Mouse (Mus musculus) left cerebral cortex, postnatal 4 days (tissue): ENCODE results near the gene Olfr365. TPM values are rescaled to one million over a fixed set of nuclear protein-coding genes. Genes with fewer than 3 reads are reported as not detected.

Experiments used
- DNase-seq: peaks from one replicate; pipeline ENCODE4 v3.0.0-alpha.2; 2022
- intact Hi-C: fragments of 180-260 bp; cut with DNase I; formaldehyde crosslinking; loops from one replicate; pipeline ENCODE4 v1.15.1; 2025
- total RNA-seq, 2 experiments: library from RNA; stranded (reverse); gene quantifications; 2 replicates each; pipeline ENCODE4 v1.2.3; 2021

Olfr365 gene
- under 1 TPM in 1 of 2 experiments, not detected in 1; 0.08 TPM for total RNA-seq

DNA sequence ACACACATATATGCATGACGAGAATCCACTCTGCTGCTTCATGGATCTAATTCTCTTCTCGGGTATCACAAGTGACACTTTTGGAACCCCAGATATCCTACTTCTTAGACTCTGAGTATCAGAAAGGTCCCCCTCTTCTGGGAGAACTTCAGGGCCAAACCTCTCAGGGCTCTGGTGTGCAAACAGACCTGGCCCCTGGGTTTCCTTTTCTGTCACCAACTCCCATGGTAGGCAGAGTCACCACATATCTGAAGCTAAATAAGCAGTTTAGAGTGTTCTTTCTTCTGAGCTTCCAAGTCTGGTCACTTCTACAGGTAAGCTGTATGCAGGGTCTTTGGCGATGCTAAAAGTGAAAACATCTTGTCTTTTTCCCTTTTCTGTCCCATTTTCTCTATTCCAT is at the start of gene Olfr365:
TSS of gene Olfr365 (plus strand) at position 301 of the 400 bp plus-strand sequence.
- intact Hi-C loops, result no loop called here
- no peak for DNase-seq

- intact Hi-C loops, result no loop called here
- no peak for DNase-seq
Observed at GRCm38 (mm10) chr2:37139022-37139421, 49.0 kb upstream of the Olfr365 start, which contains the start of gene Olfr364-ps1. Olfr364-ps1 (plus strand) TSS chr2:37139322.

DNA sequence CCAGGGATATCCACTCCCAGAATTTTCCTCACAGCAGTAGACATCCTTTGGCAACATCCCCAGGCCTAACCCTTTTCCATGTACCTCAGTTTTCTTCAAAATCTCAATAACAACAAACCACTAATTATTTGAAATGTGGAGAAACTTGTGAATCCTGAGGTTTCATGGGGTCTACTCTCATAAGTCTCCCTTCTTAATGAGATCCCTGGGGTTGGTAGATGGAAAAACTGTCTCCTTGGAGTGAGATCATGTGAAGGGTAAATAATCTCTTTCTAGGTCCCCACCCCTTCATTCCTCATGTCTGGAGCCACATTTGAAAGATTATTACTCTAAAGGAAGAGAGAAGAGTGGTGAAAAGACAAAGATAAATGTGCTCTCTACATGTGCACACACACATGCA is 23.3 kb downstream of the Olfr365 start, which contains the start of gene Olfr366:
TSS of gene Olfr366 (plus strand) at position 301 of the 400 bp plus-strand sequence.
- intact Hi-C loops, result no loop called here
- no peak for DNase-seq

Other genes with a start within 250 kb of the Olfr365 start
- not detected for gene Olfr357, start 194.4 kb upstream of the Olfr365 start, total RNA-seq
- gene Olfr358, start 178.9 kb upstream of the Olfr365 start, total RNA-seq, result not detected
- not detected for gene Olfr360, start 122.5 kb upstream of the Olfr365 start, total RNA-seq
- not detected for gene Olfr361, start 98.9 kb upstream of the Olfr365 start, total RNA-seq
- not detected for gene Olfr362, start 70.3 kb upstream of the Olfr365 start, total RNA-seq
- gene Olfr364-ps1, start 48.9 kb upstream of the Olfr365 start, total RNA-seq, result not detected
- not detected for gene Olfr366, start 23.4 kb downstream of the Olfr365 start, total RNA-seq
- gene Olfr368, start 138.3 kb downstream of the Olfr365 start, total RNA-seq, result not detected
- gene Pdcl, start 171.1 kb downstream of the Olfr365 start, total RNA-seq, result 10 to 100 TPM; 37.1 to 40.2 TPM
- 10 to 100 TPM; 87.9 to 93.5 TPM for gene Rc3h2, start 234.7 kb downstream of the Olfr365 start, total RNA-seq